Mouse (Mus musculus): Measurements from ENCODE around the gene Tmem8b. TPM values are rescaled to one million over a fixed set of nuclear protein-coding genes. Genes with fewer than 3 reads are reported as not detected.
A peak's percentile ranks its signal among the peaks of the same experiment; 100 is the strongest.

The Tmem8b gene
- polyA plus RNA-seq (2012; rRNA removed) = 8.3 and 12.6 TPM in 2 replicates

DNA sequence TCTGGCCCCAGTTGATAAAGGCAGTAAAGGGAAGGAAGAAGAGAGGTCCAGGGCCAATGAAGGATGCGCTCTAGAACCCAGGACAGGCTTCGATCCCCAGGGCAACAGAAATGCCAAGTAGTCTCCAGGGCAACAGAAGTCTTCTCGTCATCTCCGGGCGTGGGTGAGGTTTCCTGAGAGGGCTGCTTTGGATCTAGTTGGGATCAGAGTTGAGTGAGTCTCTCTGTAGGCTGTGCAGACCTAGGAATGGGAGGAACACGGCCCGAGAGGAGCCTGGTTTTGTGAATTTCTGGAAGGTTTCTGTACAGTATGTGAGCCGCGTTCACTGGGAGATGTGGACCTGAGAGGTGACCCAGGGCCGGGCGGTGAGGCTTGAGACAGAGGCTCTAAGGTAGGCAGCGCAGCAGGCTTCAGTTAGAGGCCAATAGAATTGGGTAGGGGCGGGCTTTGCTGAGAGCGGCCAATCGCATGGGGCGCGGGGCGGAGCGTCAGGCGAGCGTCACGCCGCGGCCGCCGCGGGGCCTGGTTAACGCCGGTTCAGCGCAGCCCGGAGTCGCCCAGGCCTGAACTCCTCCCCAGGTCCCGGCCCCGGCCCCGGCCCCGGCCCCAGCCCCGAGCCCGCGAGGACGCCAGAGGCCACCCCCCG, at the start of gene Tmem8b, which contains the start of gene Fam221b:
Gene Tmem8b (plus strand): TSS at position 190 of the 646 bp plus-strand sequence.
Gene Fam221b (minus strand): TSS at position 364 of the 646 bp plus-strand sequence.
- DNase-seq (ENCODE audit: low spot score) = peak; percentile 83

DNA sequence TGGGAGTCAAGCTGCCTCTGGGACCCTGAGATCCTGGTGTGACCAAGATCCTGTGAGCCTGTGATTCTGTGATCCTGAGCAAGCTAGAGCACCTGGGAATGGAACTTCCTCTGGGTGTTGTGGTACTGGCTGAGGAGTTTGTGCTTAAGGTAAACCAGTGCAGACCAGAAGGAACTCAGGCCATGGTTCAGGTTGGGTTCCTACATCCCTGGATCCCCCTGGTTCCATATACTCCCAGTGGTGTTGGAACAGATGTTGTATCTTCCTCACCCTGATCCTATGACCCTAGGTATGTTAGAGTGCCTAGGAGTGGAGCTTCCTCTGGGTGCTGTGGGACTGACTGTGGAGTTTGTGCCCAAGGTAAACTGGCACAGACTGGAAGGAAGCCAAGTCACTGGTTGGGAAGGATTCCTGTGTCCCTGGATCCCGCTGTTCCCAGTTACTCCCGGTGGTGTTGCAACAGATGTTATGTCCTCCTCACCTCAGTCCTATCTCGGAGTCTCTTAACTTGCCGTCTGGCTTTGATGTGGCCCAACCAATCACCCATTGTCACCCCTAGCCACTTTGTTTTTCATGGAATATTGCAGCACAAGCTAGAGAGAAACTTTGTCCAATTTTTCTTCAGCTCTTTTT, 48.5 kb upstream of the Tmem8b start:
- peak; percentile 3 for DNase-seq (ENCODE audit: low spot score)

GRCm38 (mm10) chr4:43629106-43629817, 39.5 kb upstream of the Tmem8b start:
- peak; percentile 11 for DNase-seq (ENCODE audit: low spot score)

DNA sequence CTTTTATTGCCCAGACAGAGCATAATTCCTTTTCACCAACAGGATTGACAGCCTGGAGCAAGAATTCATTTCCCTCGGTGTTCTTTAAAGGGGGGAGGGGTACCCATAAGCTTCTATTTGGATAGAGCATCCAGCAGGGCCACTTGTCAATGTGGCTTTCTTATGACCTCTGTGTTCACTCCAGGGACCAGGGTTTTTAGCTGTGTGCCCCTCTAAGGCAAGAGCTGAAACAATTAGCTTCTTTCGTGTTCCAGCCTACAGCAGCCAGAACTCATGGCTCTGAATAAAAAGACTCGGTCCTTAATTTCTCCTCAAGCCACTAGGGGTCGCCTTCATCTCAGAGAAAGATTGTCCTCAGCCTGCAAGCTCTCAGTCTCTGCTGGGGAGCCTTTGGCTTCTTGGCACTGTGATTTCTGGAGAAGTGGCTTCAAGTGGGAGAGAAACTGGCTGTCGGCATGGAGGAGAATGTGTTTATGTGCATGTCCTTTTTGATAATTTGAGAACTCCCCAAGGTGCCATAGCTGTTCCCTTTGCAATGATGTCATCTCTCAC, 38.7 kb upstream of the Tmem8b start:
- peak; percentile 26 for DNase-seq (ENCODE audit: low spot score)

DNA sequence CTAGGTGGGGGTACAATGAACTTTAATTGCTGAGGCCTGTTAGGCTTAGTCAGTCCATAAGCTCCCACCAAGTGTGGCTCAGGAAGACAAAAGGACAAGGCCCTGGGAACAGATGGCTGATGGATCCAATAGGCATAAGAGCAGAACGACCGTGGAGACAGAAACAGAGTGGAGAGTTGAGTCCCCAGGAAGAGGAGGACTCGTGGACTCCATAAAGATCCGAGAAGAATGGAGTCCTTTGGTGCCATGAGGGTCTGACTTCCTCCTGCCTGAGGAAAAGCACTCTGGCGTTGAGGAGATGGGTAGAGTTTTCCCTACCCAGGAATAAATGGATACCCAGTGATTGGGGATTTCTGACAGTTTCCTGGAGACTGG, 38.1 kb upstream of the Tmem8b start:
- DNase-seq (ENCODE audit: low spot score) = no peak

DNA sequence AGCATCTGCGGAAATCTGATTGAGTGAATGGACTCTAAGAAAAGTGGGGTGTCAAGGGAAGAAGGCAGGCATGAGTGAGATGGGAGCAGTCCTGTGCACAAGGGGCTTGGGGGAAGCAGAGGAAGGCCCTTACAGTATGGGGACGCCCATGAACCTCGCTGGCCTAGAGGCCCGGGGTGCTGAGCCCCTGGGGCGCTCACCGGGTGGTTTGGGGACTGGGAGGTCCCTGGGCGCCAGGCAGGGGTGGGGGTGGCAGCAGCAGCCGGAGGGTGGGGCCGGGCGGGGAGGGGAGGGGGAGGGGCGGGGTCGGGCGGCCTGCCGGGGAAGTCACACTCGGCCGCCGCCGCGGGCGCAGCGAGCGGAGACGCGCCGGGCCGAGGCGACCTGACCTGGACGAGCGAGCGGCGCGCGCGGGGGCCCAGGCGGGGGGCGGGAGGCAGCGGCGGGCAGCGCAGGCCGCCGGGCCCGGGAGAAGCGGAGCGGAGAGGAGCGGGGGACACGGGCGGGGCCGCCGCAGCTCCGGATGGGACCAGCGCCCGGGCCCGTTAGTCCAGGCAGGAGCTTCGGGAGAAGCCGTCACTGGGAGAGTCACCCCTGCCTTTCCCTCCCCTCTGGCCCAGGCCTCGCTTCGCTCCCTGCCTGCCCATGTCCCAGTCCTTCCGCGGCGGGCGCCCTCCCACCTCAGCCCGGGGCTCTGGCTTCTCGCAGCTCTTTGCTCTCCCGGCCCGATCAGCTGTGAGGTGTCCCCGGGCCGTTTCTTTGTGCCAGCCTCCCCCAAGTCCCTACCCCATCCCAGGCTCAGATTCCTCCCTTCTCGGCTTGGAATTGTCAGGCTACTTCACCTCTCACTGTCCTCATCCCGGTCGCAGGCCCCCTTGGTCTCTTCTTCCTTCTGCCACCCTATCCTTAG, 37.5 kb upstream of the Tmem8b start, which contains the start of gene Npr2:
Gene Npr2 (plus strand): TSS at position 890 of the 910 bp plus-strand sequence.
- DNase-seq (ENCODE audit: low spot score) = peak; percentile 41

DNA sequence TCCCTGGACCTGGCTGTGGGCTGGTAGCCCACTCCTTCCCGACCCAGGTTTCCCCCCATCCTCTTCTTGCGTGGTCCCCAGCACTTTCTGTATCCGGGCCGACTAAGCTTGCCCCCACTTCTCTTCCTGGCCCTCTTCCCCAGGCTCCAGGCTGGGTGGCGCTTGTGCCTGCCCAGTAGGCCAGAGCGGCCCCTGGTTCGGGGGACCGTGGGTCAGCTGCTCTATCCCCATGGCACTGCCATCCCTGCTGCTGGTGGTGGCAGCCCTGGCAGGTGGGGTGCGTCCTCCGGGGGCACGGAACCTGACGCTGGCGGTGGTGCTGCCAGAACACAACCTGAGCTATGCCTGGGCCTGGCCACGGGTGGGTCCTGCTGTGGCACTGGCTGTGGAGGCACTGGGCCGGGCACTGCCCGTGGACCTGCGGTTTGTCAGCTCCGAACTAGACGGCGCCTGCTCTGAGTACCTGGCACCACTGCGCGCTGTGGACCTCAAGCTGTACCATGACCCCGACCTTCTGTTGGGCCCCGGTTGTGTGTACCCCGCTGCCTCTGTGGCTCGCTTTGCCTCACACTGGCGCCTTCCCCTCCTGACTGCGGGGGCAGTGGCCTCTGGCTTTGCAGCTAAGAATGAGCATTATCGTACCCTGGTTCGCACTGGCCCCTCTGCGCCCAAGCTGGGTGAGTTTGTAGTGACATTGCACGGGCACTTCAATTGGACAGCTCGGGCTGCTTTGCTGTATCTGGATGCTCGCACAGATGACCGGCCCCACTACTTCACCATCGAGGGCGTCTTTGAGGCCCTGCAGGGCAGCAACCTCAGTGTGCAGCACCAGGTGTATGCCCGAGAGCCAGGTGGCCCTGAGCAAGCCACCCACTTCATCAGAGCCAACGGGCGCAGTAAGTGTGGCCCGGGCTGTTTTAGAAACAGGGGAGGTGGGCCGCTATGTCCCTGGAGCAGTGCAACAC, 36.5 kb upstream of the Tmem8b start:
- DNase-seq (ENCODE audit: low spot score) = peak; percentile 30

DNA sequence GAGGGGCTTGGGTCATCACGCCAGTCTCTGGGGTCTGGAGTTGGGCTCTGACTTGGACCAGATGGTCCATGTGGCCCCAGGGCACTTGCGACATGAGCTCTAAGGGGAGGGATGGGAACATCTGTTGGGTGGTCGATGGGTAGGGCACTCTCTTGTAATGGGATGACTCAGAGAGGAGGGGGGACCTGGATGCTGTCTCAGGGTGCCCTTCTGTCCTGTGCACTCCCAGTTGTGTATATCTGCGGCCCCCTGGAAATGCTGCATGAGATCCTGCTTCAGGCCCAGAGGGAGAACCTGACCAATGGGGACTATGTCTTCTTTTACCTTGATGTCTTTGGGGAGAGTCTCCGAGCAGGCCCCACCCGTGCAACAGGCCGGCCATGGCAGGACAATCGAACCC, 35.5 kb upstream of the Tmem8b start:
- no peak for DNase-seq (ENCODE audit: low spot score)

DNA sequence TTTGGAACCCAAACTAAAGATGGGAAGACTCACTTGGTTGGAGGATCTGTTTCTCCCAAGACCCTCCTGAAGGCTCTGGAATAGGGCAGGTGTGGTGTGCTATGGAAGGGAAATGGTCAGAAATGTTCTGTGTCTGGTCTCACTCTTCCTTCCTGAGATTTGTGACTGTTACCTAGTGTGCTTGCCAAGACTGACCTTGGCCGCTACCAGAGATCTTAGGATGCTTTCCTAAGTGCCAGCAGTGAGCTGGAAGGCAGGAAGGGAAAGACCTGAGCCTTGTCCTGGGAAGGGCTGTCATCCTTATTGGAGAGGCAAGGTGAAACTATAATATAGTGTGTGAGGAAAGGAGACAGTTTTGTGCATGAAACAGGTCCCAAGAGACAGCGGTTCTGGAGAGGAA, 35.0 kb upstream of the Tmem8b start:
- peak; percentile 5 for DNase-seq (ENCODE audit: low spot score)

DNA sequence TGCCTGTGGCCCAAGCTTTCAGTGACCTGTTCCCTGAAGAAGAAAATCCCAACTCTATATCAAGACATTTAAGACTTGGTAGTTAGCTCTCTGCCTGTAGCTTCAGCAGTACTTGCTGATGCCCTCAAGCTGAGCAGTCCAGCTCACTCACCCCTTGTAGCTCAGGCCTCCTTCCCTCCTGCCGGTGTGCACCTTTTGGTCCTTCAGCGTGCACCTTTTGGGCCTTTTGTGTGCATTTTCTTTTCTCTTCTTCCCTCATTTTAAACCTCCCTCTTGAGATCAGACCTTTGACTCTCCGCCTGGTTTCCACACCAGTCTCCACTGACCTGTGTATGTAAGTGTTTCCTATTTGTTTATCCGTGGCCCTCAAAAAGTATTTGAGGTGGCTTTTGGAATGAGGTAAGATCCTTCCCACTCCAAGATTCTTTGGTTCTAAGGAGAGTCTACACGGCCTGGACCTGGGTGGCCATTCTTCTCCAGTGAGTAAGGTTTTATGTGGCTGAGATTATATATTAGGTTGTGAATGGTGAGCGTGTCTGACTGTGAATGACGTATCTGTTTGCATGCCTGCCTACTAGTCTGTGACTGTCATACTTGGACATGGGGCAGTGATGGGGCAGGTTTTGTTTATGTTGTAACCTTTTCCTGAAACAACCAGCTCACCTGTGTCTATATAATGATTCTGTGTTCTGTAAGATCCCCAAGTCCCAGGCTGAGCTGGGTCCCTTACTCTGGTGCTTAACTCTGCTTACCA, 34.0 kb upstream of the Tmem8b start:
- peak; percentile 9 for DNase-seq (ENCODE audit: low spot score)

DNA sequence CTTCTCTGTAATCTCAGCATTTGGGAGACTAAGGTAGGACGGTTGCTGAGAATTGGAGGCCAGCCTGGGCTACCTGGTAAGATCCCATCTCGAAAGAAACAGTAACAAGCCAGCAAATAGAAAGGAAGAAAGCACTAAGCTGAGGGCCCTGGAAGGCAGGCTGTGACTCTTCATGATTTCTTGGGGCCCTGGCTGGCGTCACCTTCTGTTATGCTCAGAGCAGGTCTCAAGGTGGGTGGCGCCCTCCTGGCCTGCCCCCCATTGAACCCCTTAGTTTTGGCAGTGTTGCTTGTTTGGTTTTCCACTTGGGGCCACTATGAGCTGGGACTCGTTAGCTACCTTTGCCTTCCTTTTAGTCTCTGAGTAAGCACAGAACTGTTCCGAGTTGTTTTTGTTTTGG, 32.0 kb upstream of the Tmem8b start:
- DNase-seq (ENCODE audit: low spot score) = peak; percentile 15

DNA sequence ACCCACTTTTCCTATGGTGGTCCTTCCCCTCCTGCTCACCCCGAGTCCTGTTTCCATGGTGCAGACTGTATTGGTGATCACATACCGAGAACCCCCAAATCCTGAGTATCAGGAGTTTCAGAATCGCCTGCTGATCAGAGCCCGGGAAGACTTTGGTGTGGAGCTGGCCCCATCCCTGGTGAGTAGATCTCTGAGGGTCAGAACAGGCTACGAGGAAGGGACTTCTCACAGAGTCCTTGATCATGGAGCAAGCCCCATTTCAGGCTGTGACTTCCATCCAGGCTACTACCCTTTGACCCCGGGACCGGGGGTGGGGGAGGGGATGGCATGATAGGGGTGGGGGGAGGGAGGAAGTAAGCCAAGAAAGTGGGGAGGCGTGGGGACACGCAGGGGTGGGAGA, 28.7 kb upstream of the Tmem8b start:
- peak; percentile 13 for DNase-seq (ENCODE audit: low spot score)

- DNase-seq (ENCODE audit: low spot score) = no peak
Observed at GRCm38 (mm10) chr4:43640491-43640890, 28.3 kb upstream of the Tmem8b start.

DNA sequence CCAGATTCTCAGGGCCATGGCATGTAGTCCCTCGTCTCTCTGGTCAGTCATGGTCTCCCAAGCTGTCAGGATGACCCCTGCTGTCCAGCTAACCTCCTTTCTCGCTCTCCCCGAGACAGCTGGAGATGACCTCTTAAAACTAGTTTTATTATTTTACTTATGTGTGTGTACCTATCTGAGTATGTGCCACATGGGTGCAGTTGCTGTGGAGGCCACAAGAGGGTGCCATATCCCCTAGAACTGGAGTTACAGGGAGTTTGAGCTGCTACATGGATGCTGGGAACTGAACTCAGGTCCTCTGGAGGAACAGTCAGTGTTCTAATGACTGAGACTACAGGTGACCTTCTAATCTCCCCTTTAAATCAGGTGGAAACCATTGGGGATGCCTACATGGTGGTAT, 19.0 kb upstream of the Tmem8b start:
- no peak for DNase-seq (ENCODE audit: low spot score)

- no peak for DNase-seq (ENCODE audit: low spot score)
Observed at GRCm38 (mm10) chr4:43652726-43653125, 16.0 kb upstream of the Tmem8b start.

GRCm38 (mm10) chr4:43653161-43654015, 15.4 kb upstream of the Tmem8b start, which contains the start of gene Spag8:
Gene Spag8, minus strand, starts transcription at chr4:43653594.
- DNase-seq (ENCODE audit: low spot score) = no peak

GRCm38 (mm10) chr4:43655656-43656338, 13.0 kb upstream of the Tmem8b start:
- no peak for DNase-seq (ENCODE audit: low spot score)
